Mouse (Mus musculus): ENCODE data around the gene Ugcg.

Ugcg gene

DNA sequence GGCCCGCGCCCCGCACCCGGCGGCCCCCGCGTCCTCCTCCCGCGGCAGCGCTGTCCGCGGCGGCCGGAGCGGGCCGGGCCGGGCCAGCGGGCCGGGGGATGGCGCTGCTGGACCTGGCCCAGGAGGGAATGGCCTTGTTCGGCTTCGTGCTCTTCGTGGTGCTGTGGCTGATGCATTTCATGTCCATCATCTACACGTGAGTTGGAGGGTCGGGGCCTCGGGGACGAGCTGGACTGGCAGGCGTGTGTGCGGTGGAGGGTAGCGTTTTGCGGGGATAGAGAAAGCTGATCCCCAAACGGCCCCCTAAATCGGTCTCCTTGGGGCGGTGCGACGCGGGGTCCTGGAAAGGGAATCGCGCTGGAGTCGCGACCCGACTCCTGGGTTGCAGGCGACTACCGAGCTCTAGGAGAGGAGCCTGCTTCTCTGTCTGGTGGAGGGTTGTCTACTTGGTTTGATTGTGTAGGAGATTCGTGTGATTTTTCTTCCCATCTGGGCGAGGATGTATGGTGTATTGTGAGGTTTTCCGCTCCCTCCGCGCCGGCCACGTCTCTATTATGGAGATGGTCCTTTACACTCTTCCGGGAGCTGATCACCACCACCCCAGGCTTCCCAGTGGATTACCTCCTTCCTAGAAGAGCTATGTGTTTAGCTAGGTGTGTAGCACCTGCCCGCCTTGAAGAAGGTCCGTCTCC, 635 bp downstream of the Ugcg start:
- peak; percentile 36 for DNase-seq (ENCODE audit: low spot score in 2 of 2)

DNA sequence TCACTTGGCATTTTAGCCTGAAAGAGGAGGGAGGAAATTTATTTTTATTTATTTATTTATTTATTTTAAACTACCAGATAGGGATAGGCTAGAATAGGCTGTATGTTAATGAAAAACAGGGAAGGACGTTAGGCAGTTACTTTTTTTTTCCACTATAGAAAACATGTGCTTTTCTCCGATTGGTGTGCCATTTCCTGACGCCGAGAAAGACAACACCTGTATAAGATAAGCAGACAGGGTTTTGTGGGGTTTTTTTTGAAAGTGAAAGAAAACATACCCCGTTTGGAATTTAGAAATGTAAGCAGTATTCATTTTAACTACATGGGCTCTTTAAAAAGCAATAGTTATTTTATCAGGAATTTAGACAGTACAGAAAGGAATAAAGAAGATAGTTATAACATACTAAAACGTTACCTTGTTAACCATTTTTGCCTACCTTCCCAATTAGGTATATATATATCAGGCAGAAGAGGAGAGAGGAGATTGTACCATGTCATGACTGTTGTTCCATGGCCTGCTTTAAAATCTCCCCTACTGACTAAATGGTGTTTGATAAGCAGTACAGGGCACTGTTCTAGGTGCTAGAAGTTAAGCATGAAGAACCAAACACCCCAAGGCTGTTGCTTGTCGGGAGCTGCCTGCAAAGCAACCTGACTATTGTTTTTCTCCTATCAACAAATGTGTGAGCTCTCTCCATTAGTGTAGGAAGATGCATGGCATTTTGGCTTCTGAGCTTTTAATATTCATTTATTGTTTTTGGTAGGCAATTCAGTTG, 1.8 kb downstream of the Ugcg start:
- no peak for DNase-seq (ENCODE audit: low spot score in 2 of 2)

- DNase-seq (ENCODE audit: low spot score in 2 of 2), result no peak
Measured at GRCm38 (mm10) chr4:59194731-59195496, 5.9 kb downstream of the Ugcg start.

DNA sequence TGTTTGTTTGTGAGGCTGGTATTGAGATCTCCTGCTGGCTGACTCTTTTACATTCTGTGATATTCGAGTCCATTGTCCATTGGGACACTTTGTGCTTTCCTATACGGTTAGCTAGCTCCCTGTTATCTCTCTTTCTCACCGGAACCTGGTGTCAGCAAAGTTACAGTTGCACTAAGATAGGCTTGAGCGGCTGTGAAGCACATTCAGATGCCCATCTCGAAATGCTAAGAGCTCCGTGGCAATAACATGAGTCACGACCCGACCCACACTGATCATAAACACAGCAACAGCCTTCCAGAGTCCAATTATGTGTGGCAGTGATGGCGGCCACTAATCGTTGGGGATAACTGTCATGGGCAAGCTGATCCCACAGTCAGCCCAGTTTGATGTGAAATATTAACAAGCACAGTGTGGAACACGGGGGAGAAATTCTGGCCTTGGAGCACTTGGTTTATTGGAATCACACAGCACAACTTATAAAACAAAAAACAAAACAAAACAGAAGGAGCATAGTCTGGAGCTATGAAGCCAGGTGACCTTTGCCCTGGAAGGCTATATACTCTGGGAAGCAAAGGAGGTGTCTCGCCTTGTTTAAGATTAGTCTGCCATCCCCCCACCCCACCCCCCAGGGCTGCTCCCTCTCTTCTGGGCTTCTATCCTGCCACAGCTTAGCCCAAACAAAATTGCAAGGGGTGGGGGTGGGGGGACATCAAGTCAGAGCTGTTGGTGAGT, 7.5 kb downstream of the Ugcg start:
- DNase-seq (ENCODE audit: low spot score in 2 of 2), result no peak

DNA sequence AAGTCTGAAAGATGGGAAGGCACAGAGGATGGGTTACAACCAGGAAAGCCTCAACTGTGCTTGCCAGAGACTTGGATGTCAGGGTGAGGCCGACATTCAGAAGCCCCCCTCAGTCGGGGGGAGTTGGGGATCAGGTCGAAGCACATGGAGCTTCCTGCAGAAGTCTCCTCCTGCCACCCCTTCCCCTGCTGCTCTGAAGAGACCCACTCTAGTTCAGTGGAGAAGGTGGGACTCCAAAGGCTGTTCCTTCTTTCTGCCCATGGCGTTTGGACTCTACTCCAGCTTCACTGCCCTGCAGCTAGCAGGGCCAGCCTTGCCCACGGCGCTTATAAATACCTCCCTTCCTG, 8.0 kb downstream of the Ugcg start:
- DNase-seq (ENCODE audit: low spot score in 2 of 2), result no peak

DNA sequence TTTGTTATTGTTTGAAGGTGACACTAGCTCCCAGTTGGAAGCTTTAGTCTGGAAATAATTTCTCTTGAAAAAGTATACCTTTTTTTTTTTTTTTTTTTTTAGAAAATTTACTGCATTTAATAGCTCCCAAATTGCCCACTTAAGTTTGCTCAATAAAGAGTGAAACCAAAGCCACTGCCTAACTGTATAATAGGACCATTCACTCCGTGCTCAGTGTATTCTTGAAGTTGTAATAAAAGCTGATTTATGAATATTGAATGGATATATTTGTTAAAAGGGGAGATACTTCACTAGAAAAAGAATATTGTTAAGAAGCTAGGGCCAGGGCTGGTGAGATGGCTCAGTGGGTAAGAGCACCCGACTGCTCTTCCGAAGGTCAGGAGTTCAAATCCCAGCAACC, 8.4 kb downstream of the Ugcg start:
- no peak for DNase-seq (ENCODE audit: low spot score in 2 of 2)

- peak in 1 of 2 experiments; percentile 17 for DNase-seq (ENCODE audit: low spot score in 2 of 2)
Measured at GRCm38 (mm10) chr4:59199341-59199740, 10.3 kb downstream of the Ugcg start.

GRCm38 (mm10) chr4:59199805-59200204, 10.7 kb downstream of the Ugcg start:
- no peak for DNase-seq (ENCODE audit: low spot score in 2 of 2)

DNA sequence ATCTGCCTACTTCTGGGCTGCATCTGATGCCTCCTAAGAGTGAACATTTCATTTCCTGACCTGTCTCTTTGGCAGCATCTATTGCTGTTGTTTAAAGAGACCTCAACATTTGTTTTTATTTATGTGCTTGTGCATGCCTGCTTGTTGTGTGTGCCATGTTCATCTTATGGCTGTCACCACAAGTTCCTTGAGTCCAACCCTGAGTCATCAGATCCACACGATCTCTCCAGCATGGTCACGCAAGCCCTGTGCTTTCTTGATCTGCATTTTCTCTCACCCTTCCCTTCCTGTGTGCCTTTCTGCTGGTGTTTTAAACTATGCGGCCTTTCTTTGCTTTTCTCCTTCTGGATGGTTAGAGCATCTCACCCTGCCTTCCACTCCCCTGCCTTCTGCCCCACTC, 11.6 kb downstream of the Ugcg start:
- no peak for DNase-seq (ENCODE audit: low spot score in 2 of 2)

DNA sequence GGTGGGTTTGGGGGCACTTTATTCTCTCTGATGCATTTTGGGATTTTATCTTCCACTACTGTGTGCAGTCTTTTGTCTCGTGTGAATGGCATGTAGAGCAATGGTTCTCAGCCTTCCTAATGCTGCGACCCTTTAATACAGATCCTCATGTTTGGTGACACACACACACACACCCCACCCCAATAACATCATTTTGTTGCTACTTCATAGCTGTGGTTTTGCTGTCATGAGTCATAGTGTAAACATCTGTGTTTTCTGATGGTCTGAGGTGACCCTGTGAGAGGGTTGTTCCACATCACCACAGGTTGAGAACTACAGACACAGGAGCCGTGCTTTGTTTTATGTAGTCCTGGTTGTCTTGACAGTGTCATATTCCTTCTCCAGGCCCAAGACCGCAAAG, 15.6 kb downstream of the Ugcg start:
- no peak for DNase-seq (ENCODE audit: low spot score in 2 of 2)

- DNase-seq (ENCODE audit: low spot score in 2 of 2), result no peak
Measured at GRCm38 (mm10) chr4:59205758-59206340, 16.8 kb downstream of the Ugcg start.

GRCm38 (mm10) chr4:59206600-59206999, 17.5 kb downstream of the Ugcg start:
- no peak for DNase-seq (ENCODE audit: low spot score in 2 of 2)

DNA sequence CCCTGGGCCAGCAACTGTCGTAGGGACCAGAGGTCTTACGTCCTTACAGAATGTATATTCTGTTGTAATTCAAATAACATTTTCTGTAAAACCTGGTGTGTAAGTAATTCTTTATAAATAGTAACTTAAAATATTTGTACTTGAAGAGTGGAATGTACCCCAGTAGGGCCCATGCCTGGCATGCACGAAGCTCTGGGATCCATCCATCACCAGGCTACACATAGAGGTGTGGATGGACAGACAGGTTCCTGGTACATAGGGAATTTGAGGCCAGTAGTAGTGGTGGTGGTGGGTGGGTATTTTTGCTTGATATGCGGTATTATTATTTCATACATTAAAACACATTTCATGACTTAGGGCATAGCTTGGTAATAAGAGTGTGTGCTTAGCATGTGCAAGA, 19.6 kb downstream of the Ugcg start:
- no peak for DNase-seq (ENCODE audit: low spot score in 2 of 2)

- DNase-seq (ENCODE audit: low spot score in 2 of 2), result no peak
Measured at GRCm38 (mm10) chr4:59211181-59211580, 22.1 kb downstream of the Ugcg start.

GRCm38 (mm10) chr4:59213833-59214232, 24.8 kb downstream of the Ugcg start:
- DNase-seq (ENCODE audit: low spot score in 2 of 2), result no peak

DNA sequence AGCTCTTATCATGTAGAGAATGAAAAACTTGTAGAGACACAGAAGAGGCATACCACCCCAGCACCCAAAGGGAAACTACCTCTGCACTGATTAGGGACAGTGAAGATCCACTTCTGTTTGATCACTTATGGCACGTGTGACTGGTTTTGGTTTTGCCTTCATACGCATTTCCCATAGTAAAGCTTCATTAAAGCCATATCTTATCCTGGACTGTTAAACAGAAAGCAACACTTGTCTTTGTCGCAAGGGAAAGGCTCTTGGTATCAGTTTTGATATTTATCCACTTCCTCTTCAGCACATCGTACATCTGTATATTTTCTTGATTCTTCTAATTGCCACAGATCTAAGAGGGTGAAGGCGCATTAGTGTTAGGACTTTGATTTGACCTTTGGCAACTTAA, 25.6 kb downstream of the Ugcg start:
- DNase-seq (ENCODE audit: low spot score in 2 of 2), result no peak

DNA sequence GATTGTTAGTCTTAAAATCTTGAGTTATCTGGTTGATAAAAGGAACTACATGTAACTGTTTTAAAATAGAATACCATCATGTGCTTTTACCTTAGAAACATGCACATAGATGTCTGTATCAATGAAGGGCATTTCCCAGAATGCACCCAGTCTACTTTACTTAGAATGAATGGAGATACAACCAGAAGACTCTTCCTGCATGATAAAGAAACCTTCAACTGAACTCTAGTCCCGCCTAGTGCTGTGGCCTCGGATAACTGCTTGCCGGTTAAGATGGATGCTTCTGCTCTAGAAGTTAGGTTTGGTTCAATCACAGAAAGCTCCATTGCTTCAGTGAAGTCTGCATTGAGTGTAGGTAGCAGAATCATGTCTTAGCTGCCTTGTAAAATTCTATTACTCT, 26.5 kb downstream of the Ugcg start:
- no peak for DNase-seq (ENCODE audit: low spot score in 2 of 2)

DNA sequence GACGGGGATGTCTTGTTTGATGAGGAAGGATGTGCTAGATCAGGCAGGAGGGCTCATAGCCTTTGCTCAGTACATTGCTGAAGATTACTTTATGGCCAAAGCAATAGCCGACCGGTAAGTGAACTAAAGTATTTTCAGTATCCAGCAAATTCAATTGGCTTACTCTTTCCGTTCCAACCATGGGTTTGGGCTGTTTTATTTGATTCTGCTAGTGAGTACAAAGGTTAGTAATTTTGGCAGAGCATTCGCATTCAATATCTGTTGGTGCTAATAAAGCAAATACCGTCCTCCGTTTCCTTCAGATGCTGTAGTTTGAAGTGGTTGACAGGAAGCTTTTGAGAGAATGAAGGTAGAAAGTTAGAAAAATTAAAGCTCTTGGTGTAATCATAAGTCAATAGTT, 28.0 kb downstream of the Ugcg start:
- DNase-seq (ENCODE audit: low spot score in 2 of 2), result no peak

- DNase-seq (ENCODE audit: low spot score in 2 of 2), result no peak
Measured at GRCm38 (mm10) chr4:59218154-59218553, 29.1 kb downstream of the Ugcg start.

DNA sequence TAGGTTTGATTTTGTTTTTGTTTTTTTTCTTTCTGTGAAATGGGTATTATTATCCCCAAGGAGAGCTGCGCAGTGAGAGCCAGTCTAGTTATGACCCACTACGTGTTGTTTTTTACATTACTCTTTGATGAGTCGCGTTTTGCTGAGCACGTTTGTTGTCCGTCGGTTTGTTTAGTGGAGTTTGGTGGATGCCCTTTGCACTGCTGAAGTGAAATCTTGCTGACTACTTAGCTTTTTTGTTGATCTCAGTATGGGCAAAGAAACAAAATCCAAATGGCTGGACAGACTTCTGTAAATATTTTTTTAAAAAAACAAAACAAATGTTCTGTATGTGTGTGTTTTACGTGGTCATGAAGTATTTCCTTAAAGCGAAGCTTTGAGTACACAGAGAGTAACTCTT, 33.2 kb downstream of the Ugcg start:
- DNase-seq (ENCODE audit: low spot score in 2 of 2), result no peak

DNA sequence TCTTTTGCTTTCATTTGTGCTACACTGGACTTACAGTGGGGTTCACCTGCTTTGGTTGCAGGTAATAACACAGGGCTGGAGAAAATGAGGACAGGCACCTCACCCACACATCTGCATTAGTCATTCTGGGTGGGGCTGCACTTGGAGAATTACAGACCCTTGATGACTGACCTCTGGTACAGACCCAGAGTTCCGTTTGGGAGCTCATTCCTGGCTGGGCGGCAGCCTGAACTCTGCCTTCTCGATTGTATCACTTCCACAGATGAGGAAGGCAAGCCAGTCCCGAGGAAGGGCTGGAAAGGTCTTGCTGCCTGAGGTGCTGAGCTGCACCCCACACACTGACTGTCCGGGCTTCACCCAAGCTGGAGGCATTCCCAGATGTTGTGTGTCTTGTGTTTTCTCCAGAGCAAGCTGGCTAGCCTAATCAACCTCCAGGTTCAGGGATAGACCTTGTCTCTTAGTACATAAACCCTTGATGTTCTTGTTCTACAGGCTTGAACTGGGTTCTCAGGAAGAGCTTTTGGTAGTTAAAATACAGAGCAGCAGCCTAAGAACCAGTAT, 34.1 kb downstream of the Ugcg start:
- DNase-seq (ENCODE audit: low spot score in 2 of 2), result no peak

Measured in frontal cortex, postnatal 14 days (tissue).